Comparison of ENCODE assay signal across 11 mouse cellular contexts in the genomic region with DNA sequence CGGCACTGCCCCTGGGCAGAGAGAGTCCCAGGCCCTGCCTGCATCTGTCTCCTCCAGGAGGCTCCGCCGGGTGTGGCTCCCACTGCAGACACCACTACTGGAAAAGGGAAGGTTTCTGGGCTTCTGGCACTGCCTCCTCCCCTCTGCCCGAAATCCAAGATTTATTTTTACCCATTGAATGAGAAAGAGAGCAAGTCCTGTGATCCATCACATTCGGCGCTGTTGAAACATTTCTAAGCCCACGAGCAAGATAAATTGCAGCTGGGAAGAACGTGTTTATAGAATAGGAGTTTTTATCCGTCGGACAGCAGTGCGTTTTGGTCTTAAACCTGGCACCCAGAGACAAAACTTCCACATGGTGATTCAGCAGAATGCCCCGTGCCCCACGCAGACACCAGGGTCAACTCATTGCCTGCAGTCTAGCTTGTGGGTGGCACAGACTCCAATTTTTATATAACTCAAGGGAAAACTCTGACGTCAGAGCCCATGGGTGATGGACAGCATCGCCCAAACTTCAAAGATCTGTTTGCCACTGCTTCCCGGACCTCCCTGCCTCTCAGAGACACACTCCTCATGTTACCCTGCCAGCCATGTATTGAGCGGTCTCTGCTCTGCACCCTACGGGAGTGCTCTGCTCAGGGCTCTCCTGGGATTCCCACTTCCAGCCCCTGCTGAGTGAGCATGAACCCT.
DNase-seq lines count a peak whose midpoint lies in the region; ATAC-seq lines count a peak whose summit lies in the region.
"Had no signal": no experiment of that assay in that cellular context is flagged by ENCODE, and none has a peak within 500 bp of the region (broad histone marks: within the 10 kb centered on the region; RNA-seq: fewer than 3 reads in every experiment).

No protein-coding gene starts in this region.

- H3K9ac ChIP-seq in lung, embryonic 15.5 days: no peak overlapping the region
- no peak overlapping the region for H3K9ac ChIP-seq in embryonic facial prominence, embryonic 13.5 days
- no peak overlapping the region for H3K9ac ChIP-seq in stomach, embryonic 15.5 days
- no peak overlapping the region for H3K9ac ChIP-seq in forebrain, embryonic 14.5 days (ENCODE audit: low read length)
- H3K9ac ChIP-seq: liver, embryonic 13.5 days had no signal

- no peak overlapping the region for H3K4me2 ChIP-seq in lung, embryonic 15.5 days
- H3K4me2 ChIP-seq in embryonic facial prominence, embryonic 13.5 days: no peak overlapping the region
- H3K4me2 ChIP-seq in stomach, embryonic 15.5 days: peak overlapping the region; percentile 5
- no peak overlapping the region for H3K4me2 ChIP-seq in forebrain, embryonic 14.5 days (ENCODE audit: low read length)
- H3K4me2 ChIP-seq: liver, embryonic 13.5 days had no signal

- H3K4me1 ChIP-seq in lung, embryonic 15.5 days: peaks cover 45% of the 10 kb centered on the region
- peaks cover 34% of the 10 kb centered on the region for H3K4me1 ChIP-seq in embryonic facial prominence, embryonic 13.5 days
- peaks cover 25% of the 10 kb centered on the region for H3K4me1 ChIP-seq in stomach, embryonic 15.5 days
- no peaks in the 10 kb centered on the region for H3K4me1 ChIP-seq in forebrain, embryonic 14.5 days (ENCODE audit: control insufficient read depth, insufficient read depth, low read length)
- H3K4me1 ChIP-seq: liver, embryonic 13.5 days had no signal

- H3K27me3 ChIP-seq in lung, embryonic 15.5 days: no peaks in the 10 kb centered on the region
- no peaks in the 10 kb centered on the region for H3K27me3 ChIP-seq in embryonic facial prominence, embryonic 13.5 days
- H3K27me3 ChIP-seq in stomach, embryonic 15.5 days (replicated peaks): no peaks in the 10 kb centered on the region
- no peaks in the 10 kb centered on the region for H3K27me3 ChIP-seq in forebrain, embryonic 14.5 days (replicated peaks; ENCODE audit: control insufficient read depth, insufficient read depth, low read length)
- H3K27me3 ChIP-seq: liver, embryonic 13.5 days had no signal

- WGBS in lung, embryonic 15.5 days: 36% methylated on average over 18 of the region's 18 CpGs
- WGBS in embryonic facial prominence, embryonic 13.5 days: 54% methylated on average over 18 of the region's 18 CpGs
- 37% methylated on average over 18 of the region's 18 CpGs for WGBS in stomach, embryonic 15.5 days
- WGBS in forebrain, embryonic 14.5 days: 85% methylated on average over 18 of the region's 18 CpGs

- H3K36me3 ChIP-seq in lung, embryonic 15.5 days: no peaks in the 10 kb centered on the region; the same call in 1 of the 2 replicates
- peaks cover 5% of the 10 kb centered on the region; the same call in 1 of the 2 replicates for H3K36me3 ChIP-seq in embryonic facial prominence, embryonic 13.5 days
- H3K36me3 ChIP-seq in stomach, embryonic 15.5 days: no peaks in the 10 kb centered on the region
- no peaks in the 10 kb centered on the region for H3K36me3 ChIP-seq in forebrain, embryonic 14.5 days (ENCODE audit: control insufficient read depth, insufficient read depth, low read length)
- H3K36me3 ChIP-seq: liver, embryonic 13.5 days had no signal

- peak overlapping the region; percentile 20 for H3K27ac ChIP-seq in lung, embryonic 15.5 days
- peak overlapping the region; percentile 13 for H3K27ac ChIP-seq in embryonic facial prominence, embryonic 13.5 days
- peak overlapping the region; percentile 64 for H3K27ac ChIP-seq in stomach, embryonic 15.5 days
- no peak overlapping the region for H3K27ac ChIP-seq in forebrain, embryonic 14.5 days (ENCODE audit: low read depth, low read length)
- H3K27ac ChIP-seq: liver, embryonic 13.5 days had no signal

- H3K4me3 ChIP-seq in lung, embryonic 15.5 days: no peak overlapping the region
- H3K4me3 ChIP-seq in embryonic facial prominence, embryonic 13.5 days: no peak overlapping the region
- H3K4me3 ChIP-seq in stomach, embryonic 15.5 days (replicated peaks): no peak overlapping the region
- no peak overlapping the region for H3K4me3 ChIP-seq in forebrain, embryonic 14.5 days (ENCODE audit: low read depth, low read length)
- H3K4me3 ChIP-seq: liver, embryonic 13.5 days had no signal

- H3K9me3 ChIP-seq in lung, embryonic 15.5 days: no peaks in the 10 kb centered on the region
- no peaks in the 10 kb centered on the region for H3K9me3 ChIP-seq in embryonic facial prominence, embryonic 13.5 days
- H3K9me3 ChIP-seq in stomach, embryonic 15.5 days: no peaks in the 10 kb centered on the region
- no peaks in the 10 kb centered on the region for H3K9me3 ChIP-seq in forebrain, embryonic 14.5 days (replicated peaks; ENCODE audit: control insufficient read depth, low read length)
- H3K9me3 ChIP-seq: liver, embryonic 13.5 days had no signal

- DNase-seq in gastrocnemius, postnatal 25 days: peak; percentile 51
- DNase-seq in gastrocnemius, postnatal 10 days: no peak
- no peak for DNase-seq in lung, postnatal 10 days
- no peak for DNase-seq in left cerebral cortex, adult 9 months (ENCODE audit: low spot score in 2 of 2)
- no peak for DNase-seq in forebrain, embryonic 14.5 days (ENCODE audit: low spot score)
- DNase-seq: liver, embryonic 13.5 days; right cerebral cortex, postnatal 14 days had no signal

- ATAC-seq in lung, embryonic 15.5 days (ENCODE audit: borderline replicate concordance, extremely low read depth, low FRiP score, low TSS enrichment): no peak
- ATAC-seq in embryonic facial prominence, embryonic 13.5 days (ENCODE audit: insufficient number of reproducible peaks, insufficient read depth, low FRiP score, low TSS enrichment, low read depth): no peak
- ATAC-seq in stomach, embryonic 15.5 days (ENCODE audit: insufficient read depth, low FRiP score, low read depth): peak; percentile 65; the same call in 1 of the 2 replicates
- ATAC-seq in forebrain, embryonic 14.5 days: no peak
- ATAC-seq: CD4-positive, CD25-positive, alpha-beta regulatory T cell, adult 4 months had no signal
